Mouse (Mus musculus) bone marrow macrophage, adult 2 months (primary cell): ENCODE measurements around the gene Nipal4.

ENCODE experiments used
- CTCF ChIP-seq: IDR thresholded peaks from 2 replicates; pipeline ENCODE4 v1.5.1; 2012; ENCODE audit warnings: low read depth, mild to moderate bottlenecking, low read length, moderate library complexity
- POLR2A ChIP-seq: IDR thresholded peaks from 2 replicates; pipeline ENCODE4 v1.6.1; 2012; ENCODE audit warnings: mild to moderate bottlenecking, low read depth, low read length, borderline replicate concordance

DNA sequence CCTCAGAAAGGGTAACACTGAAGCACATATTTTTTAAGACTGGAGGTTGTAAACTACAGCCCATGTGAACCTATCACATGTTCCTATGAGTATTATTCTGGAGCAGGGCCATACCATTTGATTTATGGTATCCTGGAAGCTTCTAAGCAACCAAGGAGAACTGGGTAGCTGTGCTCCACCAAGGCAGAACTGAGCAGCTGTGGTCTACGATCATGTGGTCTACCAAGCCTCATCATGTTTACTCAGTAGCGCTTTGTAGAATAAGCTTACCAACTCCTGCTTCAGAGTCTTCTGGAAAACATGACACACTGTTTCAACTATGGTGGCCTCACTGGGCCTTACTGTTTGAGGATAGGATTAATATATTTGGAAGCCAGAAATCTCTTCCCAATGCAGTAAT is 49.8 kb downstream of the Nipal4 start:
- TF ChIP-seq CTCF: no peak
- TF ChIP-seq POLR2A: no peak
